Mouse (Mus musculus) liver, postnatal 0 days (tissue): ENCODE measurements at regions not wholly inside any gene's neighbourhood (a gene's known extent, or its start where the extent isn't known, plus 50 kb on each side); places are given as distances from the start of the nearest gene placed in this dataset.

Experiments
- ATAC-seq: fragments of 200-750 bp; cut with Nextera tagmentation; 2 replicates; pipeline ENCODE4 v1.8.0; 2017; ENCODE audit warnings: mild to moderate bottlenecking, moderate library complexity
- DNase-seq: peaks from one replicate; pipeline ENCODE4 v3.0.0-alpha.2; 2016
- H3K27ac ChIP-seq: fragments of 300-500 bp; sonication (generic); 2 replicates; pipeline ENCODE4 v1.5.1; 2014; ENCODE audit warnings: antibody characterized with exemption, moderate library complexity, mild to moderate bottlenecking, low read depth
- H3K27me3 ChIP-seq: fragments of 300-500 bp; sonication (generic); 2 replicates; pipeline ENCODE4 v1.6.1; 2014; ENCODE audit warnings: low read length, control low read depth, mixed read lengths; ENCODE audit not compliant: insufficient read depth
- H3K36me3 ChIP-seq: fragments of 300-500 bp; sonication (generic); replicated peaks from 2 replicates; pipeline ENCODE4 v1.6.1; 2014; ENCODE audit warnings: mild to moderate bottlenecking, control low read depth, low read length, moderate library complexity, mixed read lengths; ENCODE audit not compliant: insufficient read depth
- H3K4me1 ChIP-seq: fragments of 300-500 bp; sonication (generic); 2 replicates; pipeline ENCODE4 v1.6.1; 2014; ENCODE audit warnings: antibody characterized with exemption, mild to moderate bottlenecking, control low read depth; ENCODE audit not compliant: insufficient read depth
- H3K4me2 ChIP-seq: fragments of 300-500 bp; sonication (generic); 2 replicates; pipeline ENCODE4 v1.6.1; 2014; ENCODE audit warnings: low read depth, mild to moderate bottlenecking, low read length, moderate library complexity, mixed read lengths
- H3K4me3 ChIP-seq: fragments of 300-500 bp; sonication (generic); 2 replicates; pipeline ENCODE4 v1.5.1; 2014; ENCODE audit warnings: low read depth, low read length
- H3K9ac ChIP-seq: fragments of 300-500 bp; sonication (generic); replicated peaks from 2 replicates; pipeline ENCODE4 v1.6.1; 2014; ENCODE audit warnings: mild to moderate bottlenecking, moderate library complexity
- H3K9me3 ChIP-seq: fragments of 300-500 bp; sonication (generic); 2 replicates; pipeline ENCODE4 v1.6.1; 2016; ENCODE audit warnings: mild to moderate bottlenecking, control low read depth, low read length, mixed read lengths
- CTCF ChIP-seq: sonication (generic); IDR thresholded peaks from 2 replicates; pipeline ENCODE4 v1.5.1; 2016; ENCODE audit warnings: antibody characterized with exemption, low read depth
- EP300 ChIP-seq: IDR thresholded peaks from 2 replicates; pipeline ENCODE4 v1.6.1; 2016; ENCODE audit warnings: antibody characterized with exemption, low read depth, mild to moderate bottlenecking
- WGBS: fragments of 180-500 bp; shearing (Covaris S2); extraction: QIAGEN DNeasy Blood & Tissue Kit; methylation state at CpG from one replicate; pipeline ENCODE4 v1.1.7; 2014; ENCODE audit not compliant: insufficient replicate concordance; 5-methylcytosine and 5-hydroxymethylcytosine counted together

- TF ChIP-seq EP300, result no peak
- no peaks in the 10 kb centered on the region for H3K36me3 ChIP-seq
- H3K4me2 ChIP-seq, result no peak overlapping the region
- H3K9ac ChIP-seq, result no peak overlapping the region
- no peak for ATAC-seq
- H3K4me1 ChIP-seq, result no peaks in the 10 kb centered on the region
- H3K4me3 ChIP-seq, result no peak overlapping the region
- WGBS, result 80% methylated on average over 2 of the region's 2 CpGs
- H3K27ac ChIP-seq, result no peak overlapping the region
- no peaks in the 10 kb centered on the region for H3K9me3 ChIP-seq
- H3K27me3 ChIP-seq, result no peaks in the 10 kb centered on the region
- no peak for DNase-seq
Observed at GRCm38 (mm10) chr12:96124156-96124931, 432.3 kb downstream of the Flrt2 start.

- ATAC-seq, result no peak
- TF ChIP-seq CTCF, result no peak
- TF ChIP-seq EP300, result no peak
- WGBS, result 85% methylated on average over 4 of the region's 4 CpGs
- no peaks in the 10 kb centered on the region for H3K36me3 ChIP-seq
- no peak for DNase-seq
- no peak overlapping the region for H3K27ac ChIP-seq
- H3K27me3 ChIP-seq, result no peaks in the 10 kb centered on the region
- no peaks in the 10 kb centered on the region for H3K4me1 ChIP-seq
- H3K4me2 ChIP-seq, result no peak overlapping the region
- H3K9me3 ChIP-seq, result no peaks in the 10 kb centered on the region
- H3K4me3 ChIP-seq, result no peak overlapping the region
- H3K9ac ChIP-seq, result no peak overlapping the region
Observed at GRCm38 (mm10) chr12:96129870-96130454, 437.9 kb downstream of the Flrt2 start.

- WGBS, result 84% methylated on average over 9 of the region's 9 CpGs
- H3K27me3 ChIP-seq, result no peaks in the 10 kb centered on the region
- no peak overlapping the region for H3K27ac ChIP-seq
- DNase-seq (no peak), ATAC-seq (no peak)
- H3K36me3 ChIP-seq, result no peaks in the 10 kb centered on the region
- TF ChIP-seq CTCF (no peak), EP300 (no peak)
- H3K4me2 ChIP-seq, result no peak overlapping the region
- no peak overlapping the region for H3K9ac ChIP-seq
- H3K4me3 ChIP-seq, result no peak overlapping the region
- no peaks in the 10 kb centered on the region for H3K4me1 ChIP-seq
- H3K9me3 ChIP-seq, result no peaks in the 10 kb centered on the region
Observed at GRCm38 (mm10) chr12:96130796-96131512, 438.9 kb downstream of the Flrt2 start.

GRCm38 (mm10) chr12:96134136-96134535, 442.1 kb downstream of the Flrt2 start:
- TF ChIP-seq EP300 (no peak), CTCF (no peak)

GRCm38 (mm10) chr12:96141748-96142147, 449.7 kb downstream of the Flrt2 start:
- DNase-seq (no peak), ATAC-seq (no peak)
- Histone ChIP-seq H3K4me2 (no peak overlapping the region), H3K27ac (no peak overlapping the region), H3K4me3 (no peak overlapping the region), H3K9ac (no peak overlapping the region), H3K4me1 (no peaks in the 10 kb centered on the region), H3K27me3 (no peaks in the 10 kb centered on the region), H3K36me3 (no peaks in the 10 kb centered on the region), H3K9me3 (no peaks in the 10 kb centered on the region)
- WGBS, result 75% methylated on average over 2 of the region's 2 CpGs
- TF ChIP-seq EP300 (no peak), CTCF (no peak)

More at GRCm38 (mm10) chr12:96134136-96134535, 442.1 kb downstream of the Flrt2 start:
- no peak overlapping the region for H3K4me3 ChIP-seq
- no peaks in the 10 kb centered on the region for H3K4me1 ChIP-seq
- no peak overlapping the region for H3K4me2 ChIP-seq
- H3K36me3 ChIP-seq, result no peaks in the 10 kb centered on the region
- H3K9ac ChIP-seq, result no peak overlapping the region
- no peaks in the 10 kb centered on the region for H3K9me3 ChIP-seq
- whole genome bisulfite sequencing, result 25% methylated on average over 5 of the region's 5 CpGs
- no peak for DNase-seq
- no peak for ATAC-seq
- H3K27me3 ChIP-seq, result no peaks in the 10 kb centered on the region
- no peak overlapping the region for H3K27ac ChIP-seq

- Histone ChIP-seq H3K9ac (no peak overlapping the region), H3K4me2 (no peak overlapping the region), H3K4me3 (no peak overlapping the region), H3K4me1 (no peaks in the 10 kb centered on the region), H3K27ac (no peak overlapping the region), H3K27me3 (no peaks in the 10 kb centered on the region), H3K9me3 (no peaks in the 10 kb centered on the region), H3K36me3 (no peaks in the 10 kb centered on the region)
- no peak for TF ChIP-seq EP300
- 52% methylated on average over 3 of the region's 3 CpGs for WGBS
- no peak for ATAC-seq
- DNase-seq, result no peak
Observed at GRCm38 (mm10) chr12:96154095-96154494, 462.1 kb downstream of the Flrt2 start.
